Mouse (Mus musculus) liver, embryonic 14.5 days (tissue): ENCODE data around the gene Tppp. TPM values are rescaled to one million over a fixed set of nuclear protein-coding genes. Genes with fewer than 3 reads are reported as not detected.

Source experiments
- ATAC-seq: fragments of 200-750 bp; cut with Nextera tagmentation; 2 replicates; pipeline ENCODE4 v1.8.0; 2017; ENCODE audit warnings: moderate number of reproducible peaks, mild to moderate bottlenecking, moderate library complexity; ENCODE audit not compliant: insufficient read depth
- DNase-seq, 3 experiments: peaks; one replicate each; pipeline ENCODE4 v3.0.0-alpha.2; 2012 to 2013; ENCODE audit warnings: low read depth in 3 of 3, low spot score in 3 of 3
- H3K27ac ChIP-seq: fragments of 300-500 bp; sonication (generic); 2 replicates; pipeline ENCODE4 v1.5.1; 2014; ENCODE audit warnings: moderate library complexity, mild to moderate bottlenecking, control low read depth, inconsistent platforms
- H3K27me3 ChIP-seq: fragments of 300-500 bp; sonication (generic); 2 replicates; pipeline ENCODE4 v1.6.1; 2014; ENCODE audit warnings: mild to moderate bottlenecking, low read length, moderate library complexity; ENCODE audit not compliant: control insufficient read depth, insufficient read depth
- H3K36me3 ChIP-seq: fragments of 300-500 bp; sonication (generic); replicated peaks from 2 replicates; pipeline ENCODE4 v1.6.1; 2014; ENCODE audit warnings: low read depth; ENCODE audit not compliant: control insufficient read depth, insufficient read depth
- H3K4me1 ChIP-seq, 2 experiments: fragments of 200-500 bp in 1 of 2; fragments of 300-500 bp in 1 of 2; sonication (generic) in 1 of 2; replicated peaks; 2 replicates each; pipeline ENCODE4 v1.6.1; 2012 to 2014; ENCODE audit warnings: antibody characterized with exemption in 1 of 2, inconsistent platforms in 1 of 2, low read length in 1 of 2; ENCODE audit not compliant: control insufficient read depth in 2 of 2, insufficient read depth in 2 of 2
- H3K4me2 ChIP-seq: fragments of 300-500 bp; sonication (generic); 2 replicates; pipeline ENCODE4 v1.6.1; 2014; ENCODE audit warnings: low read depth, mild to moderate bottlenecking, control low read depth, moderate library complexity
- H3K4me3 ChIP-seq, 2 experiments: fragments of 200-500 bp in 1 of 2; fragments of 300-500 bp in 1 of 2; sonication (generic) in 1 of 2; 2 replicates each; pipeline ENCODE4 v1.5.1; 2012 to 2014; ENCODE audit warnings: low read depth in 2 of 2, low read length in 2 of 2, mild to moderate bottlenecking in 2 of 2, control low read depth in 1 of 2, inconsistent platforms in 1 of 2, moderate library complexity in 1 of 2; ENCODE audit not compliant: insufficient read depth in 1 of 2
- H3K9ac ChIP-seq: fragments of 300-500 bp; sonication (generic); replicated peaks from 2 replicates; pipeline ENCODE4 v1.6.1; 2014; ENCODE audit warnings: mild to moderate bottlenecking, control low read depth, moderate library complexity
- H3K9me3 ChIP-seq: fragments of 300-500 bp; sonication (generic); 2 replicates; pipeline ENCODE4 v1.6.1; 2016; ENCODE audit warnings: low read length, mixed read lengths; ENCODE audit not compliant: control insufficient read depth
- CTCF ChIP-seq: IDR thresholded peaks from 2 replicates; pipeline ENCODE4 v1.5.1; 2016; ENCODE audit warnings: antibody characterized with exemption, low read depth, control low read depth
- EP300 ChIP-seq: IDR thresholded peaks from 2 replicates; pipeline ENCODE4 v1.6.1; 2016; ENCODE audit warnings: antibody characterized with exemption, low read depth
- WGBS: fragments of 180-500 bp; shearing (Covaris S2); extraction: QIAGEN DNeasy Blood & Tissue Kit; methylation state at CpG from one replicate; pipeline ENCODE4 v1.1.7; 2014; ENCODE audit not compliant: insufficient replicate concordance; 5-methylcytosine and 5-hydroxymethylcytosine counted together
- polyA plus RNA-seq, 2 experiments: library from polyadenylated mRNA; depleted of rRNA in 1 of 2; stranded (reverse) in 1 of 2; unstranded in 1 of 2; fragments of >200 nt; fragmentation: Nextera tagmentation in 1 of 2; extraction: Ambion mirVana in 1 of 2; gene quantifications; 2 replicates each; pipeline versions ENCODE4 v1.2.1 to v1.2.3; 2012 to 2014

Gene Tppp
- polyA plus RNA-seq (2012; rRNA removed) (0.23 and 0.29 TPM in 2 replicates), polyA plus RNA-seq (2014; fragmentation: Nextera tagmentation; extraction: Ambion mirVana) (0.08 and 0.15 TPM in 2 replicates)

GRCm38 (mm10) chr13:74008948-74009718 lies at the start of gene Tppp:
Gene Tppp (plus strand): TSS chr13:74009407.
- Histone ChIP-seq H3K36me3 (no peaks in the 10 kb centered on the region), H3K9me3 (no peaks in the 10 kb centered on the region), H3K4me2 (peak within 1 kb of the TSS; percentile 65), H3K4me1 (peaks cover 3 to 7% of the 10 kb centered on the region in 2 experiments; a peak in 2 of 4 replicates), H3K9ac (peak within 1 kb of the TSS; percentile 41; the same call in 1 of the 2 replicates), H3K27me3 (peaks cover 34% of the 10 kb centered on the region), H3K4me3 (peak within 1 kb of the TSS; percentile 36 to 55), H3K27ac (no peak within 1 kb of the TSS)
- peak; percentile 94 for ATAC-seq
- DNase-seq, result peak; percentile 73 to 80 (median 73)
- 2% methylated on average over 56 of the region's 56 CpGs for WGBS
- TF ChIP-seq EP300 (no peak), CTCF (no peak; the same call in 1 of the 2 replicates)

- no peak overlapping the region for H3K9ac ChIP-seq
Measured at GRCm38 (mm10) chr13:73960117-73960652, 49.0 kb upstream of the Tppp start.

GRCm38 (mm10) chr13:73961177-73961576 lies 48.0 kb upstream of the Tppp start:
- Histone ChIP-seq H3K4me1 (no peaks in the 10 kb centered on the region), H3K27ac (no peak overlapping the region), H3K36me3 (peaks cover 8% of the 10 kb centered on the region), H3K4me2 (no peak overlapping the region), H3K4me3 (no peak overlapping the region), H3K27me3 (no peaks in the 10 kb centered on the region), H3K9me3 (no peaks in the 10 kb centered on the region), H3K9ac (no peak overlapping the region)
- ATAC-seq (no peak), DNase-seq (no peak)
- 0 out of 2 replicates have a peak, but pooled peaks have one; percentile 27 for TF ChIP-seq CTCF
- no peak for TF ChIP-seq EP300
- 64% methylated on average over 4 of the region's 4 CpGs for WGBS

More at GRCm38 (mm10) chr13:73960117-73960652, 49.0 kb upstream of the Tppp start:
- Histone ChIP-seq H3K27ac (no peak overlapping the region), H3K36me3 (peaks cover 10% of the 10 kb centered on the region), H3K4me3 (no peak overlapping the region), H3K4me1 (no peaks in the 10 kb centered on the region), H3K9me3 (no peaks in the 10 kb centered on the region), H3K4me2 (no peak overlapping the region), H3K27me3 (no peaks in the 10 kb centered on the region)
- no peak for ATAC-seq
- WGBS, result 81% methylated on average over 10 of the region's 10 CpGs
- DNase-seq, result no peak
- no peak for TF ChIP-seq EP300
- TF ChIP-seq CTCF, result no peak

- ATAC-seq (no peak), DNase-seq (no peak)
- Histone ChIP-seq H3K4me1 (no peaks in the 10 kb centered on the region), H3K9me3 (no peaks in the 10 kb centered on the region), H3K9ac (no peak within 1 kb of the TSS), H3K27ac (no peak within 1 kb of the TSS), H3K4me2 (no peak within 1 kb of the TSS), H3K27me3 (no peaks in the 10 kb centered on the region), H3K36me3 (peaks cover 3% of the 10 kb centered on the region), H3K4me3 (no peak within 1 kb of the TSS)
- no peak for TF ChIP-seq EP300
- WGBS, result 68% methylated on average over 5 of the region's 5 CpGs
Measured at GRCm38 (mm10) chr13:73963551-73963950, 45.7 kb upstream of the Tppp start, which contains the start of gene Zdhhc11. Gene Zdhhc11 (plus strand): TSS chr13:73963851.
